Mouse (Mus musculus): ENCODE measurements around the gene Gtf2i.

Gtf2i gene

GRCm38 (mm10) chr5:134322355-134322754 lies 7.8 kb upstream of the Gtf2i start:
- DNase-seq (ENCODE audit: low read depth, low spot score): no peak

GRCm38 (mm10) chr5:134321699-134322098 lies 7.1 kb upstream of the Gtf2i start:
- DNase-seq (ENCODE audit: low read depth, low spot score): no peak

GRCm38 (mm10) chr5:134318903-134319302 lies 4.3 kb upstream of the Gtf2i start:
- DNase-seq (ENCODE audit: low read depth, low spot score): no peak

GRCm38 (mm10) chr5:134316721-134317120 lies 2.2 kb upstream of the Gtf2i start:
- DNase-seq (ENCODE audit: low read depth, low spot score): no peak

GRCm38 (mm10) chr5:134315623-134316350 lies 1.2 kb upstream of the Gtf2i start:
- DNase-seq (ENCODE audit: low read depth, low spot score): peak; percentile 65

- peak; percentile 48 for DNase-seq (ENCODE audit: low read depth, low spot score)
Observed at GRCm38 (mm10) chr5:134314068-134314674, 389 bp downstream of the Gtf2i start.

GRCm38 (mm10) chr5:134313451-134314067 lies 1.0 kb downstream of the Gtf2i start:
- peak; percentile 98 for DNase-seq (ENCODE audit: low read depth, low spot score)

GRCm38 (mm10) chr5:134312691-134313450 lies 1.7 kb downstream of the Gtf2i start:
- peak; percentile 52 for DNase-seq (ENCODE audit: low read depth, low spot score)

GRCm38 (mm10) chr5:134311894-134312411 lies 2.6 kb downstream of the Gtf2i start:
- DNase-seq (ENCODE audit: low read depth, low spot score): no peak

GRCm38 (mm10) chr5:134310201-134310600 lies 4.4 kb downstream of the Gtf2i start:
- DNase-seq (ENCODE audit: low read depth, low spot score): no peak

GRCm38 (mm10) chr5:134309345-134309744 lies 5.2 kb downstream of the Gtf2i start:
- DNase-seq (ENCODE audit: low read depth, low spot score): no peak

- DNase-seq (ENCODE audit: low read depth, low spot score): no peak
Observed at GRCm38 (mm10) chr5:134304639-134305038, 9.9 kb downstream of the Gtf2i start.

GRCm38 (mm10) chr5:134295277-134296050 lies 19.1 kb downstream of the Gtf2i start:
- DNase-seq (ENCODE audit: low read depth, low spot score): no peak

- DNase-seq (ENCODE audit: low read depth, low spot score): no peak
Observed at GRCm38 (mm10) chr5:134294606-134295005, 20.0 kb downstream of the Gtf2i start.

- no peak for DNase-seq (ENCODE audit: low read depth, low spot score)
Observed at GRCm38 (mm10) chr5:134291096-134291495, 23.5 kb downstream of the Gtf2i start.

GRCm38 (mm10) chr5:134289935-134290560 lies 24.5 kb downstream of the Gtf2i start:
- DNase-seq (ENCODE audit: low read depth, low spot score): no peak

GRCm38 (mm10) chr5:134288071-134288470 lies 26.5 kb downstream of the Gtf2i start:
- no peak for DNase-seq (ENCODE audit: low read depth, low spot score)

GRCm38 (mm10) chr5:134284921-134285320 lies 29.6 kb downstream of the Gtf2i start:
- no peak for DNase-seq (ENCODE audit: low read depth, low spot score)

- DNase-seq (ENCODE audit: low read depth, low spot score): no peak
Observed at GRCm38 (mm10) chr5:134282603-134283002, 32.0 kb downstream of the Gtf2i start.

- no peak for DNase-seq (ENCODE audit: low read depth, low spot score)
Observed at GRCm38 (mm10) chr5:134282076-134282475, 32.5 kb downstream of the Gtf2i start.

- DNase-seq (ENCODE audit: low read depth, low spot score): no peak
Observed at GRCm38 (mm10) chr5:134279371-134279770, 35.2 kb downstream of the Gtf2i start.

Data from forelimb bud, embryonic 11.5 days (tissue).